Mouse (Mus musculus) thymus, postnatal 0 days (tissue): ENCODE results near the gene Sfxn5. TPM values are rescaled to one million over a fixed set of nuclear protein-coding genes. Genes with fewer than 3 reads are reported as not detected.

ENCODE experiments used
- DNase-seq: peaks from one replicate; pipeline ENCODE4 v3.0.0-alpha.2; 2015; ENCODE audit warnings: low spot score
- polyA plus RNA-seq: library from polyadenylated mRNA; unstranded; fragments of >200 nt; fragmentation: Nextera tagmentation; extraction: Ambion mirVana; gene quantifications from 2 replicates; pipeline ENCODE4 v1.2.1, GENCODE M21; 2015

Sfxn5 gene
- polyA plus RNA-seq, 1 experiment from 2014 or later: 4.4 TPM

DNA sequence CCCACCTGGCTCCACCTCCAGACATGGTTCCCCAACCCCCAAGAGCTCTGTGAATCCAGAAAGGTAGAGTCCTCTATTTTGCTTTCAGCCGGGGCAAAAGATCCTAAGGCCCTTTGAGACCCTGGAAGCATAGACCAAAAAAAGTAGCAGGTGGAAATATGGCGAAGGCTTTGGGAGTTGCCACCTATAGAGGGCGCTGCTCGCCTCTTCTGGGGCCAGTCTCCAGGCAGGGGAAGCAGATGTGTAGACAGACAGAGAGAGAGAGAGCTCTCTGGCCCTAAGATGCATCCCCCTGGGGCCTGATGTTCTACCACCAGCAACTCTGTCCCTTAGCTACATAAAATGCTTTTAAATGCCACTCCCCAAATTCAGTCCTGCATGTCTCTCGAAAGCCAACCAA lies 96.2 kb downstream of the Sfxn5 start:
- DNase-seq: peak; percentile 21

DNA sequence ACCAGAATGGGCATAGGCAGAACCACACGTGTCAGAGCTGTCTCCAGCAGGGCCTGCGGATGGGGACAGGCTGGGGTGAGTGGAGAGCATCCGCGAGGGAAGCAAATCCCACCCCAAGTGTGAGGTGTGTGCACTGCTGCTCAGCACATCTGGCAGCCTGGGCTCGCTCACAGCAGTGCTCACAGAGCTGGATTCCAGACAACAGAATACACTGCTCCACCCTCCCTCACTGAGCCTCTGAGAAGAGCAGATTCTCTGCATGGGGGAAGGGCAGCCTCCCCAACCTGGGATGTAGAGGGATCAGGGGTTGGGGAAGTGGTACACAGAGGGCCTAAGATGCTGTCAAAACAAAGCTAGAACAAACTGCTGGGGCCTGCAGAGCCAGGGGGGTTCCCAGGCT lies 98.4 kb downstream of the Sfxn5 start:
- DNase-seq: no peak

DNA sequence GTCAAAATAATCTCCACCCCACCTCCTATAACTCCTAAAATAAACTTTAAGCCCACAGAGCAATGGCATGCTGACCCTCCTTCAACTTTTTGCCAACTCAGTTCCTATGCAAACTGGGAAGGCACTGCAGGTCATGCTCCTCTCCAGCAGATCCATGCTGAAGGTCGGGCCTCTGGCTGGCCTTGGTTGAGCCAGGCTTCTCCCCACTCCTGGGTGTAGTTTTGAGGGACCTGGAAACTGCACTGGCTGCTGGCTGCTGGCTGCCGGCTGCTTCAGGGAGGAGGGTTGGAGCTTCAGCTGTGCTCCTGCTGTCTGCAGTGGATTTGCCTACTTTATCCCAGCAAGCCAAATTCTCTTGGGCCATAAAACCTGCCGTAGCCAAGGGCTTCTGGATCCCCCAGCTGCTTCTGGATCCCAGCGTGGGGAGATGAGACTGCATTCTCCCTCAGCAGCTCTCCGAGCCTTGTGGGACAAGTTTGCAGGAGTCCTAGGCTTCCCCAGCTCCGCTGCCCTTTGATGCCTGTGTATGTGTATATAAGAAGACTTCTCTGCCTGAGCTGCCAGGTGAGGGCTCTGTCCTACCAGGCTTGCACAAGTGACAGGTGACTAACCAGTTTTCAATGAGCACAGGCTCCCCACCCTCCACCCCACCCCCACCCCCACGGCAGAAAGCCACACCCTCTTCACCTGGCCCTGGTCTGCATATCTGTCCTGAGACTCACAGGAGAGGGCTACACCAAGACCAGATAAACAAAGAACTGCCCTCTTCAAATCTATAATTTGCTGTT lies 100.2 kb downstream of the Sfxn5 start:
- DNase-seq: no peak

DNA sequence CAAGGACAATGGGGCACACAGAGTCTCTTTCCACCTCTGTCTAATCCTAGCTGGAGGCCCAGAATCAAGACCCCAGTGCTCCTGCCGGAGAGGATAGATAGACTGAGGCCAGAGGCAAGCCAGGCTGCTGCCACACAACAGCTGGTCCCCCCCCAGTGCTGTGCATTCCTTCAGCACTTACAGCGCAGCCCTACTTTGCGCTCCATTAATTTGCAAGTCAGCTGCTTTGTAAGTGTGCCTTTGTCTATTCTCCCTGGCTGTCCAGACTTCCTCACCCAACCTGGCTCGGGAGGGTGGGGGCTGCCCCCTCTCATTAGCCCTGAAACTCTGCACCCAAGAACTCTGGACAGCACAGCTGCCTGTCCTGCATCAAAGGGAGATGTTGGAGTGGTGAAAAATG lies 101.2 kb downstream of the Sfxn5 start:
- no peak for DNase-seq

DNA sequence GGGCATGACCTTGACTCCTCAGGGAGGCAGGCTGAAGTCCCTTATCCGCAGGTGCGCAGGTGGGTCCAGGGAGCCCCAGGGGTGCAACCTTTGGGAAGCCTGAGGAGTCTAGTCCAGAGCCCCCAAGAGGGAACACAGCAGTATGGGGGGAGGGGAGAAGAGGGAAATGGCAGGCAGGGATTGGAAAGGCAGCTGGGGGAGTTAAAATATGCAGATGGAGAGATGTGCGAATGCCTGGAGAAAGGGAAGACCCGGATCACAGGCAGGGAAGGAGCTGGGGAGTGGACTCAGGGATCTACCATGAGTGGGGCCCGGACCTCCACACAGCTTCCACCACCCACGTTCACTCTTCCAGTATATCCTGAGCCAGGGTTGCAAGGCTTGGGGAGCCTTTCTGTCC lies 101.8 kb downstream of the Sfxn5 start:
- no peak for DNase-seq

DNA sequence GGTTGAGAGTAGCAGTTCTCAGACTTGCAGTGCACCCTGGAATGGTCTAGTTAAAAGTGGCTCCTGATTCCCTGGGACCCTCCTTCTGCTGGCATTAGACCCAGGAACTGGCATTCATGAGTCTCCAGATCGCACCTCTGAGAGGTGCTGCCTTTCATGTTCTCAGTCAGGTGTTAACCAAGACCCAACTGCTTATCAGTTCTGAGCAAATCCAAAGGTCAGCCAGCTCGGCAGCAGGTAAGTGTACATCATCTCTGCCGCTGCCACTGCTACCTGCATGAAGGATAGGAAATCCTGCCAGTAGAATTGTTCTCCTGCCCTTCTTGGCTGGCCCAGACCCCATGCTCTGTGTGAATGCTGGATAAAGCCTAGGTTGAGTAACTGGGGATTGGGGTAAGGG lies 102.5 kb downstream of the Sfxn5 start:
- DNase-seq: no peak

DNA sequence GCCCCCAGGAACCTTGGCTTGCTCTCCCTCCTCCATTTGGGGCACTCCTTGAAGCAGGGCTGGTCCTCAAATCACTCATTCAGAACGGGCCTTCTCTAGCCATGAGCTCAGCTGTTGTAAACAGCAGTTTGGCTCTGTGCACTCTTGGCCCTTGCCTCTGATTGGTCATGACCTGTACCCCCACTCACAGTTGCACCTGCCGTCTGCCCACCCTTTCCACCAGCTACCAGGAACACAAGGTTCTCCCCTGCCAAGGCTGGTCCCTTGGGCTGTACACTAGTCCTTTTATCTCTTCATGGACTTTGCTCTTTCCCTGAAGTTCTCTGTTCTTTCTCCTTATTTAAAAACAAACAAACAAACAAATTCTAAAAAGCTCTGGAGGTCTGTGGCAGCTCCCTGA lies 105.7 kb downstream of the Sfxn5 start:
- DNase-seq: no peak

DNA sequence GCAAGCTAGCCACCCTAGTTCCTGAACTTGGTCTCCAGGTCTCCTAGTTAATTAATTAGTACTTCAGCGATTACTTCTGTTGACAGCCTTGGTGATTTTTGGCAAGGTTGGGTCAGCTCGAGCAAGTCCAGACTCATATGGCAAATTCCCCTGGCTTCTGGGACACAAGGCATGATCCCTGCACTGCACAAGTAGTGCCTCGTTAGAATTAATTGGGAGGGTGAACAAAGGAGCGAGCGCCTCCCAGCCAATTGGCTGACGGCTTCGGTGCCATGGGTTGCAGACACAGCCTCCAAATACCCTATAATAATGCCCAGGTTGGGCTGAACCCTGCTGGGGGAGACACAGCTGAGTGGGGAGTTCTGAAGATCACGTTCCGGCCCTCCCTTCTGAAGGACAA lies 106.7 kb downstream of the Sfxn5 start:
- DNase-seq: no peak

DNA sequence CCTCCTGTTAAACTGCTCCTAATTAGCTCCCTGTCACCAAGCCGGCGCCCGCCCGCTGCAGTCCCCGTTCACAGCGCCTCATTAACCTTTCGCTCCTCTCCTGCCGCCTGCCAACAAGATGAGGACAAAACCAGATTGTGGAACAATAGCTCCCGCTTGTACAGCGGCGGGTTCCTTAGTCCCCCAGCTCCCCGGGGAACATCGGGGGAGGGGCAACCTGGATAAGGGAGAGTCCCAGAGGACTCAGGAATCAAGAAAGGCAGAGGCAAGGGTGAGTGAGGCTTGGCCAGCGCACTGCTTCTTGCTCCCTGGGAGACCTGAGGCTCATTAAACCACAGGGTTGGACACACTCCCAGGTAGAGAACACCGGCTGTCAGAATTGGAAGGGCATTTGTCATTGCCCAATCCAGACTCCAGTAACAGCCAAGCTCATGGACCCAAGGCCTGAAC lies 108.8 kb downstream of the Sfxn5 start:
- no peak for DNase-seq

DNA sequence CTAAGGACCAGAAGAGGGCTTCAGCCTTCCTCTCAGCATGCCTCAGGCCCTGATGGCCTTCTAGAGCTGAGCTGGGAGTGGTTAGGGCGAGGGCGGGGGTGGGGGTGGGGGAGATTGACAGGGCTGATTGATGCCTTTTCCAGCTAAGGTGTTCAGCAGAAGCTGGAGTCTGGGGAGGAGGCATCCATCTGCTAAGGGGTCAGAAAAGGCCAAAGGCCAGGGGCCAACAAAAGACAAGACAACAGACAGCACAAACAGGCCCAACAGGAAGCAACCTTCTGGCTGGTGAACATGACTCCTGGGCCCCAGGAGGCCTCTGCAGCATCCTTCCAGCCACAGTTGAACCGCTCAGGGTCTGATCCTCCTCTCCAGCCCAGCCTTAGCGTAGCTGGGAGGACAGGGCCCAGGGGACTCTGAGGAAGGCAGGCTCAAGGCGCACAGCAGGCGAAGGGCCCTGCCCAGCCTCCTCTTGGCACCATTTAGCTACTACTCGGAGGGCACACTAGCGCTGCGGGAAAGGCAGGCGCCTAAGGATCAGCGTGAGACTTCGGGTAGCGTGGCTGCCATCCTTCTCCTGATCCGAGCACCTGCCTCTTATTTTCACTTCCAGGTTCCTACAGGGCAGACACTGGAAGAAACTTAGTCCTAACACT lies 109.6 kb downstream of the Sfxn5 start:
- DNase-seq: no peak

DNA sequence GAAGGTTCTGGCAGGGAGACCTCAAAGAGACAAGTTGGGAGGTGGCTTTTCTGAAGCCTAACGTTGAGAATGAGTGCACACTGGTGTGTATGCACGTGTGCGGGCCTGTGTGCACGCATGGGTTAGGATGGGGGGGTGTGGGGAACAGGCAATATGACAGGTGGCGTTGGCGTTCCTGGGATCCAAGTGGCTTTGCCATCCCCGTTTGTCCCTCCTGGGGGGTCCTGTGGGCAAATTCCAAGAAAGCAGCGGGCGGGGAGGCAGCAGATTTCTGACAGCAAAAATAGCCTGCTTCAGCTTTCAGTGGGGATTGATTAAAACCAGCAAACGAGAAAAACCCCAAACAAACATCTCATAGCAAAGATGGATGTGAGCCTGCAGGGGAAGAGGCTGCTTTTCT lies 110.7 kb downstream of the Sfxn5 start:
- no peak for DNase-seq

DNA sequence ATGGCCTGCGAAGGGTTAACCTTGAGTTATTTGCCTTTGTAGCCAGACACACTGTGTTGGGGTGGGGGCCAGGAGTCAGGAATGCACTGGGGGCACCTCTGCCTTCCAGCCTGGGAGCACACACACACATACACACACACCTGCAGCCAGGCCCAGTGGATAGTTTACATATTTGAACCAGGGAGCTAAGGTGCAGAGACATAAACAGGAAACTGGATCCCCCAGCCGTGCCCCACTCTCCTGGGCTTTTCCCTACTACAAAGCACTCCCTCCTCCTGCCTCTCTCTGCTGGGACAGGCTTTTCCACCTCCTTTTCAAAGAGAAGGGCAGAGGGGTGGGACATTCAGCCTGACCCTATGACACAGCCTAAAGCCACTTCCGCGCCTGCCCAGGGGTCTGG lies 112.3 kb downstream of the Sfxn5 start:
- DNase-seq: no peak

DNA sequence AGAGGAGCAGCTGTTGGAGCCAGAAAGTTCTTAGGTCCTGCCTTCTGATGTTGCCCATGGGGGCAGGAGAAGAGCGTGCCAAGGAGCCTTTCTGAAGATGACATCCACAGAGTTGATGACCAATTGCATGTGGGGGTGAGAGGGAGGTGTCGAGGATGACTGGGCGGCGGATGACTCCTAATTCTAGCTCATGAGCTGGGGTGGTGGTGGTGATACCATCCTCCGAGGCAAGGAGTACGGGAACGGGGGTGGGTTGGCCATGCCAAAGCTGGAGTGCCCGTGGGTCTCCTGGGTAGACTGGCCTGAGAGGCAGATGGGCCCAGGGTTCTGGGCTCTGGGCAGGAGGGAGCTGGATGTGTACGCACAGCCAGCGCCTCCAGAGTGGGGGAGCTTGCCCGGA lies 113.5 kb downstream of the Sfxn5 start:
- no peak for DNase-seq

DNA sequence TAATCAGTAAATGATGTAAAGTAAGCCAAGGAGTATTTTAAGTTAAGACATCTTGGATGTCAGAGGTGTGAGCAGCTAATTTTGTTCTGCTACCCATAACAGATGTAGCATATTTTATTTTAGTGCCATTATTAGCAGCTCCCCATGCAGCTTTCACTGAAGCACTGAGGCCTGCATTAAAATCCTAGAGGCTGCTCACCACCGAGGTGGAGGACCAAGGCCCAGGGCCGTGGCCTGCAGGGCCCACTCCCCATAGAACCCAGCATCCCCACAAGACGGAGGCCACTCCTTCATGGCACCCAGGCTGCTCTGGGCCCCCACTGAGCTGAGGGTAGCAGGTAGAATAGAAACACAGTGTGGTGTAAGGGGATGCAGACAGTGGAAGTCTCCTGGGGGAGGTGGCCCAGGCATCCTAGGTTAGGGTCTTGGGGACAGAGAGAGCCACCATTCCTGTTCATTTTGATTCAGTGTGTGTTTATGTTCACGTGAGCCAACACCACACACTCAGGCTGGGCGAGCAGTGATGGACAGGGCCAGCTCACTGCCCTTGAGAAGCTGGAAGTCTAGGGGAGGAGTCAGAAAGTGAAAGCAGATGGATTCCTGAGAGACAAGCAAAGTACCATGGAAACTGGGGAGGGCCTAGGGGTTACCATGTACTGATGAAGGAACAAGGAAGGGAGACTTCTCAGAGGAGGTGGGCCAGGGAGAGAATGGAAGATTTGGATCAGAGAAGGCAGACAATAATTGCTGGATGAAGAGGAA lies 114.4 kb downstream of the Sfxn5 start:
- no peak for DNase-seq

DNA sequence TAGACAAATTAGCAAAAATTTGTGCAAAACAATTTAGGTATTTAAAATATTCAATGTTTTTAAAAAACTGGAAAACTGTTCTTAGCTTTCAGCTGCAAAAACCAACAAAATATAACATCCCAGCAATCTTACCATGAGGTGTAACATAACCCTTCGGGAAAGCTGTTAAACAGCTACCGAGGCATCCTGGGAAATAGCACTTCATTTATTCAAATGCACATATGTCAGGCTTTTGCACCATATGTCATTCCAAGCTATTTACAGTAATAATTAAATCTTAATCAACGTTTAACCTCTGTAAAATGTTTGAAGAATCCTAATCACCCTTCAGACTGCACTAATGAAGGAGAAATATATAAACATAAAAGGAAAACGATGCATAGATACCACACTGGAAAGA lies 115.0 kb downstream of the Sfxn5 start:
- DNase-seq: no peak

DNA sequence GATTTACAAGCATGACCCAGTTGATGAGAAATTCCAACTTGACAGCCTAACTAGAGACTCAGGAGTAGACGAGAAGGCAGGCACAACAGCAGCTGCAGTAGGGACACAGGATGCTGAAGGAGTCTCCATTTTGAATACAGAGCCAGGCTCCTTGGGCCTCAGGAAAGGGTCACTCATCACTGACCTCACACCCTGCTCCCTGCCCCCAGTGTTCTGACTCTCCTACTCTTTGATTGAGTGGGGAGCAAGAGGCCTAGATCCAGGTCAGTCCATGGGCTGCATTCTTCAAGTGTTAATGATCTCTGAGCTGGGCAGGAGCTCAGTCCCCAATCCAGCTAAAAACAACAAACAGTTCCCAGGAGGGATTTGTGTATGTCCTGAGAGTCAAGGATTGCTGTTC lies 122.5 kb downstream of the Sfxn5 start:
- no peak for DNase-seq

DNA sequence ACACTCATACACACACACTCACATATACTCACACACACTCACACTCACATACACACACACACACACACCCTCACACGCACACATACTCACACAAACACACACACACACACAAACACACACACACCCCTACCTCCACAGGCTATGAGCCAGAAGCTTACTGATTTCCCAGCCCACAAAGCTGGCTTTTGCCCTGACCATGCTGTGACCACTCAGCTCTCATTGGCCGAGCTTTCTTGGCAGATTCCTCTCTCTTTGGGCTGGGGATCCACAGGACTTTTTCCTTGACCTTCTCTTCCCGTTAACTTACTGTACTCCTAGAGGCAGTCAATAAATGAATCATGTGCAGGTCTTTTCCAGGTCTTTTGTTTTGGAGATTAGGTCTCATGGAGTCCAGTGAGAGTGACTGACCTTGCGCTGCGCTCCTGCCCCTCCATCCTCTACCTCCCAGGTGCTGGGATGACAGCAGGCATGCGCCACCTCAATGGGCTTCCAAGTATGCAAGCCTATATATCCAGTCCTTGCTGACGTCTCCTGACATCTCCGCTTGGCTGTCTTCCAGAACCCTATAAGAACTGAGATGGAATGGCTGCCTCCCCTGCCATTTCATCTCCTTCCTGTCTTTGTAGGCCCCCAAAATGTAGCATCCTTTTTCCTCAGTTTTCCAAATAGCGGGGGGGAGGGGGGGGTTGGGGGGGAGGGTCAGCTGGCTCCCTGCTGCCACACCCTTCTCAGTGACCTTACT lies 123.8 kb downstream of the Sfxn5 start:
- DNase-seq: no peak

DNA sequence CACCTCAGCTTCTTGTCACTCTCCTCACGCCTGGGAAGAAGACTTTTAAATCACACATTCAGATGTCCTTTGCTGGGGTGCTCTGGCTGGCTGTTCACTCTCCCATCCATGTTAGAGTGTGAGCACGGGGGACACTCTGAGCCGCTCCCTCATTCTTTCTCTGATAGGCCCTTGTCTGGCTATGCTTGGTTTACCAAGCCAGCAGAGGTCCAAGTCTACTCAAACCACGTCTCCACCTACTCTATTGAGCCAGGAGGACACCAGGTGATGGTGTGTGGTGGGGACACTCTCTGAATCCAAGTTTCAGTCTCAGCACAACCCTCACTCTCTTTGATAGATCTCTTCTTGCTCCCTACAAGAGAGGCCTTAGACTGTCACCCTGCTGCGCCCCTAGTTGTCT lies 125.9 kb downstream of the Sfxn5 start:
- DNase-seq: no peak

DNA sequence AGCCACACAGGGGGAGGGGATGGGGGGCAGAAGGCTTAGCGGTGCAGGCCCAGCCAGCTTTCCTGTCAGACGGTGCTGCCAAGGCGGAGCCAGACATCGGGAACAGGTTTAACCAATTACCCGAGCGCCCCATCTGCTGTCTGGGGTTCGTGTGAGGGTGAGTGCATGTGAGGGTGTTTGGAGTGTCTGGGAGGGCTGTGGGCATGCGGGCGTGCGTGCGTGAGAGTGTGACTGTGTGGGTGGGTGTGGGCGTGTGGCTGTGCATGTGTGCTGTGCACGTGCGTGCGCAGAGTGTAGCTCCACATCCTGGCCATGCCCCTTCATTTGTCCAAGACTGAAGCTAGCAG lies 126.3 kb downstream of the Sfxn5 start:
- DNase-seq: no peak

DNA sequence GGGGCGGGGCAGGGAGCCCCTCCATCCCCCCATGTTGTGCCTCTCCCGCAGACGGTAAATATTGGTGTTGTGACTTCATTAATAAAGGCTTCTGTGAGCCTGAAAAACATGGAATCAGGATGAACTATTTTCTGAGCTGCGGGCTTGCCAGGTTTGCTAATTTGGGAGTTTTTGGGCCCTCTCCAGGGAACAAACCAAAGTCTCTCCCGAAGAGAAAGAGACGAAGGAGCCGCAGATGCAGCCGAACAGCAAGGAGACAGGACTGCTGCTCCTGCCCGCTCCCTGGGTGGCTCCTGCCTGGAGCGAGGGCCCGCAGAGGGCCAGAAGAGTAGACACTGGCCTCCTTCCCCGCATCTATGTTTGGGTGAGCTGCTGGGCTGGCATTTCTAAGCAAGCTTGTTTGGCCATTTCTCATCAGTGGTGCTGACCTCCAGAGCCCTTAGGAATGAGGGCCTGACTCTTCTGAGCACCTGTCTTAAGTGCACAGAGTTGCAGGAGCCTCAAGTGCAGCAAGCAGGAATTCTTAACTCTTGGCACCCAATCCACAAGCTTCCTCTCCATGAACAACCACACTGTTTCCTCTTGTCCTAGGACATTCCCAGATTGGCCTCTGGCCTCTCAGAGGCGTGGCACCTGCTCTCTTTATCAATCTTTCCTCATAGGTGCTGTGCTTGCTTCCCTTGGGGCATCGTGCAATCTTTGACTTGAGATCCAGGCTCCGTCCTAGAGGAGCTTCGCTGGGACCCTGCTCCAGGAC lies 126.9 kb downstream of the Sfxn5 start:
- no peak for DNase-seq

DNA sequence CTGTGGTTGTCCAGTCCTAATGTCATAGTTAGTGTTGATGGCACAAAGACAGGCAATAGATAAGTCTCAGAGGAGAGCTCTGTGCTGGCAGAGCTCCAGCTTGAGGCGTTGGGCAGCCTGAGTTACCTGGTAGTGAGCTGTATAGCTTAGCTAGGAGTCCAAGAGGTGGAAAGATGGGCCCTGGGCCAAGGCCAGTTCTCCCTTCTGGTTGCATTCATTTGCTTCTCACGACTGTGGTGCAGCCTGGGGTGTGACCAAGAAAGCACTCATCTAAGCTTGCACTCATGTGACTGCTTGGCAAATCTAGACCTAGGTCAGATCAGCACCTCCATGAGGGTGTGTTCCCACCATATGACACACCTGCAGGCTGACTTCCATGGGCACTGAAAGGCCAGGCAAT lies 135.3 kb downstream of the Sfxn5 start:
- DNase-seq: no peak
